Mouse (Mus musculus): ENCODE data around the gene 0610012G03Rik.

The 0610012G03Rik gene

GRCm38 (mm10) chr16:31932840-31933697 is 15.2 kb downstream of the 0610012G03Rik start:
- peak; percentile 87 to 92 for DNase-seq (ENCODE audit: low spot score in 2 of 2)

- no peak for DNase-seq (ENCODE audit: low spot score in 2 of 2)
Measured at GRCm38 (mm10) chr16:31932255-31932654, 16.0 kb downstream of the 0610012G03Rik start.

GRCm38 (mm10) chr16:31931330-31931729 is 17.0 kb downstream of the 0610012G03Rik start:
- DNase-seq (ENCODE audit: low spot score in 2 of 2), result no peak

- DNase-seq (ENCODE audit: low spot score in 2 of 2), result no peak
Measured at GRCm38 (mm10) chr16:31927412-31927811, 20.9 kb downstream of the 0610012G03Rik start.

GRCm38 (mm10) chr16:31926547-31927182 is 21.6 kb downstream of the 0610012G03Rik start:
- DNase-seq (ENCODE audit: low spot score in 2 of 2), result no peak

GRCm38 (mm10) chr16:31926091-31926490 is 22.2 kb downstream of the 0610012G03Rik start:
- no peak for DNase-seq (ENCODE audit: low spot score in 2 of 2)

- DNase-seq (ENCODE audit: low spot score in 2 of 2), result no peak
Measured at GRCm38 (mm10) chr16:31924368-31924767, 23.9 kb downstream of the 0610012G03Rik start.

GRCm38 (mm10) chr16:31918248-31918724 is 30.0 kb downstream of the 0610012G03Rik start:
- DNase-seq (ENCODE audit: low spot score in 2 of 2), result peak; percentile 76 to 80

- no peak for DNase-seq (ENCODE audit: low spot score in 2 of 2)
Measured at GRCm38 (mm10) chr16:31917776-31918175, 30.5 kb downstream of the 0610012G03Rik start.

- DNase-seq (ENCODE audit: low spot score in 2 of 2), result no peak
Measured at GRCm38 (mm10) chr16:31910281-31910847, 37.9 kb downstream of the 0610012G03Rik start.

GRCm38 (mm10) chr16:31908959-31909358 is 39.3 kb downstream of the 0610012G03Rik start:
- DNase-seq (ENCODE audit: low spot score in 2 of 2), result peak; percentile 63 to 75

- DNase-seq (ENCODE audit: low spot score in 2 of 2), result no peak
Measured at GRCm38 (mm10) chr16:31906896-31907295, 41.4 kb downstream of the 0610012G03Rik start.

GRCm38 (mm10) chr16:31905891-31906825 is 42.1 kb downstream of the 0610012G03Rik start:
- no peak for DNase-seq (ENCODE audit: low spot score in 2 of 2)

GRCm38 (mm10) chr16:31905331-31905730 is 43.0 kb downstream of the 0610012G03Rik start:
- no peak for DNase-seq (ENCODE audit: low spot score in 2 of 2)

GRCm38 (mm10) chr16:31903239-31903638 is 45.1 kb downstream of the 0610012G03Rik start:
- no peak for DNase-seq (ENCODE audit: low spot score in 2 of 2)

- DNase-seq (ENCODE audit: low spot score in 2 of 2), result no peak
Measured at GRCm38 (mm10) chr16:31901886-31902285, 46.4 kb downstream of the 0610012G03Rik start.

GRCm38 (mm10) chr16:31898546-31899326 is 49.6 kb downstream of the 0610012G03Rik start:
- DNase-seq (ENCODE audit: low spot score in 2 of 2), result peak; percentile 92 to 95

Measured in right cerebral cortex, postnatal 36 days (tissue).